Mouse (Mus musculus) stomach, embryonic 16.5 days (tissue): ENCODE results near the gene Surf1. TPM values are rescaled to one million over a fixed set of nuclear protein-coding genes. Genes with fewer than 3 reads are reported as not detected.
A peak's percentile ranks its signal among the peaks of the same experiment; 100 is the strongest.

ENCODE experiments used
- ATAC-seq: fragments of 200-750 bp; cut with Nextera tagmentation; 2 replicates; pipeline ENCODE4 v1.8.0; 2017; ENCODE audit warnings: moderate number of reproducible peaks, moderate TSS enrichment; ENCODE audit not compliant: insufficient read depth, low FRiP score
- H3K27ac ChIP-seq: fragments of 300-500 bp; sonication (generic); 2 replicates; pipeline ENCODE4 v1.5.1; 2014; ENCODE audit warnings: low read length
- H3K27me3 ChIP-seq: fragments of 300-500 bp; sonication (generic); 2 replicates; pipeline ENCODE4 v1.6.1; 2014; ENCODE audit warnings: low read length, control low read depth, mixed read lengths; ENCODE audit not compliant: control insufficient read depth, insufficient read depth
- H3K36me3 ChIP-seq: fragments of 300-500 bp; sonication (generic); 2 replicates; pipeline ENCODE4 v1.6.1; 2014; ENCODE audit warnings: low read length; ENCODE audit not compliant: control insufficient read depth, insufficient read depth
- H3K4me1 ChIP-seq: fragments of 300-500 bp; sonication (generic); 2 replicates; pipeline ENCODE4 v1.6.1; 2014; ENCODE audit warnings: low read length, control low read depth, mixed read lengths; ENCODE audit not compliant: control insufficient read depth, insufficient read depth
- H3K4me2 ChIP-seq: fragments of 300-500 bp; sonication (generic); 2 replicates; pipeline ENCODE4 v1.6.1; 2014; ENCODE audit warnings: low read depth, low read length, mixed read lengths
- H3K4me3 ChIP-seq: fragments of 300-500 bp; sonication (generic); replicated peaks from 2 replicates; pipeline ENCODE4 v1.5.1; 2014; ENCODE audit warnings: mild to moderate bottlenecking, low read length
- H3K9ac ChIP-seq: fragments of 300-500 bp; sonication (generic); 2 replicates; pipeline ENCODE4 v1.6.1; 2014; ENCODE audit warnings: low read length
- H3K9me3 ChIP-seq: fragments of 300-500 bp; sonication (generic); replicated peaks from 2 replicates; pipeline ENCODE4 v1.6.1; 2016; ENCODE audit warnings: low read length, control low read depth; ENCODE audit not compliant: control insufficient read depth
- WGBS: fragments of 180-500 bp; shearing (Covaris S2); extraction: QIAGEN DNeasy Blood & Tissue Kit; methylation state at CpG from one replicate; pipeline ENCODE4 v1.1.7; 2014; 5-methylcytosine and 5-hydroxymethylcytosine counted together
- polyA plus RNA-seq: library from polyadenylated mRNA; unstranded; fragments of >200 nt; fragmentation: Nextera tagmentation; extraction: Ambion mirVana; gene quantifications from 2 replicates; pipeline ENCODE4 v1.2.1, GENCODE M21; 2015

Gene Surf1
- polyA plus RNA-seq, 1 experiment from 2014 or later: 59.9 TPM

- ATAC-seq: no peak
- Histone ChIP-seq H3K27ac (no peak overlapping the region), H3K9ac (no peak overlapping the region), H3K9me3 (no peaks in the 10 kb centered on the region), H3K4me3 (no peak overlapping the region), H3K36me3 (peaks cover 7% of the 10 kb centered on the region; the same call in 1 of the 2 replicates), H3K27me3 (no peaks in the 10 kb centered on the region), H3K4me1 (no peaks in the 10 kb centered on the region), H3K4me2 (no peak overlapping the region)
- WGBS: 93% methylated on average over 4 of the region's 4 CpGs
Observed at GRCm38 (mm10) chr2:26952193-26952592, 35.9 kb upstream of the Surf1 start.

GRCm38 (mm10) chr2:26951346-26951905, 35.1 kb upstream of the Surf1 start:
- no peaks in the 10 kb centered on the region for H3K4me1 ChIP-seq
- H3K27me3 ChIP-seq: no peaks in the 10 kb centered on the region
- H3K9ac ChIP-seq: no peak overlapping the region
- no peaks in the 10 kb centered on the region for H3K9me3 ChIP-seq
- ATAC-seq: no peak; the same call in 1 of the 2 replicates
- no peak overlapping the region for H3K4me3 ChIP-seq
- peaks cover 7% of the 10 kb centered on the region; the same call in 1 of the 2 replicates for H3K36me3 ChIP-seq
- H3K4me2 ChIP-seq: no peak overlapping the region
- WGBS: 83% methylated on average over 8 of the region's 8 CpGs
- H3K27ac ChIP-seq: no peak overlapping the region

- WGBS: 77% methylated on average over 2 of the region's 2 CpGs
- Histone ChIP-seq H3K4me3 (no peak overlapping the region), H3K9ac (no peak overlapping the region), H3K4me1 (no peaks in the 10 kb centered on the region), H3K4me2 (no peak overlapping the region), H3K27ac (no peak overlapping the region), H3K9me3 (no peaks in the 10 kb centered on the region), H3K27me3 (no peaks in the 10 kb centered on the region), H3K36me3 (peaks cover 3% of the 10 kb centered on the region; the same call in 1 of the 2 replicates)
- no peak for ATAC-seq
Observed at GRCm38 (mm10) chr2:26950411-26950810, 34.1 kb upstream of the Surf1 start.

- H3K4me3 ChIP-seq: no peak overlapping the region
- no peak for ATAC-seq
- no peak overlapping the region for H3K9ac ChIP-seq
- no peaks in the 10 kb centered on the region for H3K36me3 ChIP-seq
- no peaks in the 10 kb centered on the region for H3K27me3 ChIP-seq
- H3K4me2 ChIP-seq: no peak overlapping the region
- H3K9me3 ChIP-seq: no peaks in the 10 kb centered on the region
- 68% methylated on average over 3 of the region's 3 CpGs for WGBS
- no peak overlapping the region for H3K27ac ChIP-seq
- H3K4me1 ChIP-seq: no peaks in the 10 kb centered on the region
Observed at GRCm38 (mm10) chr2:26943253-26943652, 26.9 kb upstream of the Surf1 start.

GRCm38 (mm10) chr2:26941539-26941938, 25.2 kb upstream of the Surf1 start:
- no peak overlapping the region for H3K9ac ChIP-seq
- H3K4me1 ChIP-seq: no peaks in the 10 kb centered on the region
- H3K36me3 ChIP-seq: no peaks in the 10 kb centered on the region
- no peaks in the 10 kb centered on the region for H3K27me3 ChIP-seq
- H3K4me2 ChIP-seq: no peak overlapping the region
- WGBS: 39% methylated on average over 5 of the region's 5 CpGs
- no peak overlapping the region for H3K27ac ChIP-seq
- H3K4me3 ChIP-seq: no peak overlapping the region
- H3K9me3 ChIP-seq: no peaks in the 10 kb centered on the region
- peak; percentile 27; the same call in 1 of the 2 replicates for ATAC-seq

GRCm38 (mm10) chr2:26936425-26936824, 20.1 kb upstream of the Surf1 start:
- Histone ChIP-seq H3K27ac (no peak overlapping the region), H3K36me3 (peaks cover 4% of the 10 kb centered on the region; the same call in 1 of the 2 replicates), H3K4me1 (peaks cover 13% of the 10 kb centered on the region), H3K9ac (no peak overlapping the region), H3K9me3 (no peaks in the 10 kb centered on the region), H3K4me2 (no peak overlapping the region), H3K27me3 (no peaks in the 10 kb centered on the region), H3K4me3 (no peak overlapping the region)
- ATAC-seq: no peak
- 64% methylated on average over 1 of the region's 1 CpGs for whole genome bisulfite sequencing

- H3K9ac ChIP-seq: no peak overlapping the region
- no peaks in the 10 kb centered on the region for H3K9me3 ChIP-seq
- peaks cover 16% of the 10 kb centered on the region; the same call in 1 of the 2 replicates for H3K36me3 ChIP-seq
- H3K27ac ChIP-seq: no peak overlapping the region
- H3K27me3 ChIP-seq: no peaks in the 10 kb centered on the region
- WGBS: 89% methylated on average over 2 of the region's 2 CpGs
- H3K4me1 ChIP-seq: peaks cover 24% of the 10 kb centered on the region
- no peak overlapping the region for H3K4me2 ChIP-seq
- no peak overlapping the region for H3K4me3 ChIP-seq
- ATAC-seq: no peak
Observed at GRCm38 (mm10) chr2:26935286-26935685, 19.0 kb upstream of the Surf1 start.

- peak; percentile 95 for ATAC-seq
- H3K27ac ChIP-seq: peak within 1 kb of the TSS; percentile 95
- H3K9ac ChIP-seq: peak within 1 kb of the TSS; percentile 100
- peaks cover 33% of the 10 kb centered on the region for H3K4me1 ChIP-seq
- no peaks in the 10 kb centered on the region for H3K27me3 ChIP-seq
- H3K4me3 ChIP-seq: peak within 1 kb of the TSS; percentile 99
- H3K4me2 ChIP-seq: peak within 1 kb of the TSS; percentile 86
- peaks cover 18% of the 10 kb centered on the region; the same call in 1 of the 2 replicates for H3K36me3 ChIP-seq
- under 1% methylated on average over 58 of the region's 70 CpGs for WGBS
- no peaks in the 10 kb centered on the region for H3K9me3 ChIP-seq
Observed at GRCm38 (mm10) chr2:26933304-26934055, 17.1 kb upstream of the Surf1 start, which contains the start of the genes Surf4 and Stkld1. Surf4 (minus strand) TSS chr2:26933928. Stkld1 (plus strand) TSS chr2:26934047.
